In genomic region chr11:12231481-12232035, GRCm38 (mm10) we compare ENCODE assay signal across 10 mouse cellular contexts.
A peak's percentile ranks its signal among the peaks of the same experiment; 100 is the strongest.
DNase-seq lines count a peak whose midpoint lies in the region; ATAC-seq and TF ChIP-seq lines count a peak whose summit lies in the region.
"Had no signal": no experiment of that assay in that cellular context is flagged by ENCODE, and none has a peak within 500 bp of the region (broad histone marks: within the 10 kb centered on the region; RNA-seq: fewer than 3 reads in every experiment).

No protein-coding gene starts in this region.

- peak; percentile 82 for DNase-seq in brain, adult 2 months (ENCODE audit: low read depth, low spot score)
- peak; percentile 77 to 80 for DNase-seq in frontal cortex, postnatal 36 days (ENCODE audit: low spot score in 2 of 2)
- DNase-seq in left cerebral cortex, postnatal 36 days (ENCODE audit: low spot score in 2 of 2), result peak; percentile 65 to 70
- peak; percentile 90 to 92 for DNase-seq in right cerebral cortex, postnatal 10 days (ENCODE audit: low spot score in 2 of 2)
- DNase-seq in spleen, adult 18-20 months, result no peak
- DNase-seq in thymus, postnatal 10 days (ENCODE audit: low spot score in 2 of 2), result no peak

- H3K79me2 ChIP-seq in C2C12 (ENCODE audit: control insufficient read depth, insufficient read depth), result no peaks in the 10 kb centered on the region

- H3ac ChIP-seq in C2C12 (ENCODE audit: control insufficient read depth, insufficient read length, low read depth), result no peak overlapping the region

- H3K27me3 ChIP-seq in C2C12 (ENCODE audit: control insufficient read depth, insufficient read depth, insufficient read length), result no peaks in the 10 kb centered on the region
- H3K27me3 ChIP-seq in kidney, embryonic 15.5 days, result no peaks in the 10 kb centered on the region
- H3K27me3 ChIP-seq: heart, embryonic 13.5 days; neural tube, embryonic 12.5 days had no signal

- 0 out of 2 replicates have a peak, but pooled peaks have one; percentile 49 for ATAC-seq in kidney, embryonic 15.5 days (replicated peaks; ENCODE audit: low FRiP score)

- no peaks in the 10 kb centered on the region for H3K36me3 ChIP-seq in C2C12 (ENCODE audit: control insufficient read depth, insufficient read depth)
- H3K36me3 ChIP-seq in kidney, embryonic 15.5 days, result no peaks in the 10 kb centered on the region
- H3K36me3 ChIP-seq: heart, embryonic 13.5 days; neural tube, embryonic 12.5 days had no signal

- no peak overlapping the region for H3K4me3 ChIP-seq in C2C12 (ENCODE audit: insufficient read depth, poor library complexity, severe bottlenecking)
- no peak overlapping the region for H3K4me3 ChIP-seq in kidney, embryonic 15.5 days (replicated peaks)
- H3K4me3 ChIP-seq: heart, embryonic 13.5 days; neural tube, embryonic 12.5 days had no signal

- intact Hi-C loops in left cerebral cortex, postnatal 36 days (cut with DNase I), result no loop called here

- H3K9ac ChIP-seq in kidney, embryonic 15.5 days, result no peak overlapping the region
- H3K9ac ChIP-seq: heart, embryonic 13.5 days; neural tube, embryonic 12.5 days had no signal

- no peaks in the 10 kb centered on the region for H3K9me3 ChIP-seq in kidney, embryonic 15.5 days (replicated peaks)
- H3K9me3 ChIP-seq: heart, embryonic 13.5 days; neural tube, embryonic 12.5 days had no signal

- 72% methylated on average over 6 of the region's 6 CpGs for whole genome bisulfite sequencing in kidney, embryonic 15.5 days

- no peak overlapping the region for H3K27ac ChIP-seq in kidney, embryonic 15.5 days
- H3K27ac ChIP-seq: heart, embryonic 13.5 days; neural tube, embryonic 12.5 days had no signal

- H3K79me3 ChIP-seq in C2C12 (ENCODE audit: low read depth), result no peaks in the 10 kb centered on the region

- TF ChIP-seq CTCF in C2C12 (IDR thresholded peaks at IDR 0.05; ENCODE audit: control insufficient read depth, insufficient read depth, insufficient read length), result no peak

- H3K4me1 ChIP-seq in kidney, embryonic 15.5 days, result 0 out of 2 replicates have a peak, but pooled peaks cover 8% of the 10 kb centered on the region
- H3K4me1 ChIP-seq: neural tube, embryonic 12.5 days had no signal

- H3K4me2 ChIP-seq in kidney, embryonic 15.5 days, result no peak overlapping the region
- H3K4me2 ChIP-seq: heart, embryonic 13.5 days; neural tube, embryonic 12.5 days had no signal

TF ChIP-seq in C2C12, 6 proteins besides CTCF, POLR2A, EP300 and RAD21:
- TF ChIP-seq MYOD1 (IDR thresholded peaks at IDR 0.05; ENCODE audit: control insufficient read depth, insufficient read length, low read depth), result no peak
- no peak for TF ChIP-seq MAX (IDR thresholded peaks at IDR 0.05)
- no peak for TF ChIP-seq USF1 (IDR thresholded peaks at IDR 0.05; ENCODE audit: low read depth)
- peak; percentile 23 for TF ChIP-seq CEBPB (IDR thresholded peaks at IDR 0.05; ENCODE audit: low read depth)
- peak; percentile 71 for TF ChIP-seq FOSL1 (IDR thresholded peaks at IDR 0.05; ENCODE audit: insufficient read depth, low read length, poor library complexity, severe bottlenecking)
TF ChIP-seq in C2C12: peak in this region for 2.

Comparison
In these comparisons a context has a peak if more than half of its experiments do, and no peak if none do; other contexts are left out.
1. DNase-seq: peak in brain, adult 2 months (single experiment), frontal cortex, postnatal 36 days (2 of 2), left cerebral cortex, postnatal 36 days (2 of 2) and right cerebral cortex, postnatal 10 days (2 of 2); none in spleen, adult 18-20 months (0 of 2) and thymus, postnatal 10 days (0 of 2).